Mouse (Mus musculus) lung, postnatal 10 days (tissue): ENCODE data around the gene Pecam1.
"Not testable (repeated sequence)": the region's sequence is repeated elsewhere in the genome, so short reads cannot be mapped to it uniquely, and the experiment has no call there.

Source experiments
- DNase-seq: peaks from one replicate; pipeline ENCODE4 v3.0.0; 2021

Gene Pecam1

DNA sequence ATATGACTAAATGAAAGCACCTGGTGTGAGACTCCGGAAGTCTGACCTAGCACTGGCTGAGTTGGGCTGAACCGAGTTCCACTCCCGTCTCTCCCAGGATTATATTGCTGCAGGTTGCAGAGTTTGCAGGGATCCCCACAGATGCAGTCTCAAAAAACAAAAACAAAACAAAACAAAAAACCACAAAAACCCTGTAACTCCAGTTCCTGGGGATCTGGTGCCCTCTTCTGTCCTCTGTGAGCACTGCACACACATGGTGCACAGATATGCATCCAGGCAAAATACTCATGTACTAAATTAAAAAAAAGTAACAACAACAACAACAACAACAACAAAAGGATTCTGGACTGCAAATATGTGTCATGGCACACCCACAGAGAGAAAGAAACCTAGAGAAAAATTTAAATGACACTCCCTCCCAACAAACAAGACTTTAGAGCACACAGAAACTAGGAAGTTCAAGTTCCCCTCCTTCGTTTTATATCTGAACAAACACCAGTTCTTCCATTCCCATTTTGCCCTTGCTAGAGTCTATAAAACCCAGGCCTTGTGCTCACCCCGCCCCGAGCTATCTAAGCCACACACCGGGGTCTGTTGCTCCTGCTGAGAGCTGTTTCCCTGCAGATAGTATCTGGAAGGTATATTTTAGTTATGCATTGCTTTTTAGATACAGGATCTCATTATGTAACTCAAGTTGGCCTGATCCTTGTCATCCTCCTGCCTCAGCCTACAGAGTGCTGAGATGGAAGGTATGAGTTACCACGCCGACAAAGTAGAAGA, 20.0 kb upstream of the Pecam1 start:
- DNase-seq = no peak

DNA sequence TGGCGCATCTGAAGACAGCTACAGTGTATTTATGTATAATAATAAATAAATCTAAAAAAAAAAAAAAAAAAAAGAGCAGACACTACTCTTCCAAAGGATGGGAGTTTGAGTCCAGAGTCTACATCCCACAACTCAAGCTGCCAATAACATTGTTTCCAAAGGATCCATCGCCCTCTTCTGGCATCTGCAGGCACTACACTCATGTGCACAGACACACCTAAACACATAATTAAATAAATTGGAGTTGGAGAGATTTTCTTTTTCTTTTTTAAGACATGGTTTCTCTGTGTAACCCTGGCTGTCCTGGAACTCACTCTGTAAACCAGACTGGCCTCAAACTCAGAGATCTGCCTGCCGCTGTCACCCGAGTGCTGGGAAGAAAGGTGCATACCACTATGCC, 17.1 kb upstream of the Pecam1 start:
- DNase-seq = no peak

DNA sequence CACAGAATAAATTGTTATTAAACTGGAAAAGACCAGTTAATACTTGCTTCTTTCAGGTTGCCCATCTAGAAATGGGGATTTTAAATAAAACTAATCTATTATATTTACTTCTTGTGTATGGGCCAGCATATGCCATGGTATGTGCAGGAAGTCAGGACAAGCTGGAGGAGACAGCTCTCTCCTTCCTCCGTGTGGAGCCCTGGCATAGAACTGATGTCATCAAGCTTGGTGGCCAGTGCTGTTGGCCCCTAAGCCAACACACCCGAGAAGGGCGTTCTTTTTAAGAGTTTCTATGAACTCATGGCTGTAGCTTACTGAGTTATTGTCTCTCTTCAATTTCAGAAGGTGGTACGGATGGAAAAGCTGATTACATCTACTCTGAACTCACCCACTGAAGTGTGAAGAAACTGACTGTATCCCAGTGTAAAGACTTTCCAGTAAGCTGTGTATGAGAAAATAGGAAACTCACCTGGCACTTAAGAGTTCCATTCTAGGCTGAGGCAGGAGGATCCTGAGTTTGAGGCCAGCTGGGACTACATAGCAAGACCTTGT, 16.3 kb upstream of the Pecam1 start:
- no peak for DNase-seq

DNA sequence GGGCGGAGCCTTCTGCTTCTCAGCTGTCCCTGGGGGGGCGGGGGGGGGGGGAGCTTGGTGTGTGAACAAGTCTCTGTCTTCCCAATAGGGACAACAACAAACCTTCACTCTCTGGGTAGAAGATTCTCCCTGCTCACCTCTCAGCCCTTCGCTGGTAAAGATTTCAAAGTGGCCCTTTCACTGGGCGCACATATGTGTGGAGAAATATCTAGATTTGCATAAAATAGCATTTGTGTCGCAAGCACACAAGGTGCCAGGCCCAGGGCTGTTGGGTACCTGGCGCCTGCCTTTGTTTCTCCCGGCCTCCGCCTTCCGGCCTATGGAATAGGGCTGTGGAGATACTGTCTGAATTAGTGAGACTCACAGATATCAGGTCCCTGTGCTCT, 12.4 kb upstream of the Pecam1 start:
- DNase-seq = no peak

DNA sequence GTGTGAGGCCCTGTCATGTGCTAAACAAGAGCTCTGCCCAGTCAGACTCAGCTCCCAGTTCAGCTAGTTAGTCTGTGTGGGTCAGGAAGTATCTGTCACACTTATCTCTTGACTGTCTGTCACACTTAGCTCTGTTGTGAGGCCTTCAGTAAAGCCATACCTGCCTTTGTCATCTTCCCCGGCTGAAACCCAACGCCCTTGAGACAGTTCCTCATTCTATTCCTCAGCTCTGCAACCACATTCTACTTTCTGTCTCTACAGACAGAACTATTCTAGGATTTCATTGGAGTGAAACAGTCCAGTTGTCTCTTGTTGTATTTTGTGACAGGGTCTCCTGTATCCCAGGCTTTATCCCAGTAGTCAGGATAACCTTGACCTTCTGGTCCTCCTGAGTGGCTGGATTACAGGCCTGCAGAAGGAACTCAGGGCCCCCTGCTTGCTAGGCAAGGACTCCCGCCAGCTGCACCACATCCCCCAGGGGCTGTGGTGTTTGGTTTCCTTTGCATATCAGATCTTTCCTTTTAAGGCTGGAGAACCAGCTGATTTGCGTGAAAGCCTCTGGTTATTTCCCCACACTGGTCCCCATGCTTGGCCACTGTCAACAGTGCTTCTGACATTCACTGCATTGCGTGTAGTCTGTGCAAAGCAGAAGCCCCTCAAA, 11.8 kb upstream of the Pecam1 start:
- DNase-seq = peak; percentile 65

DNA sequence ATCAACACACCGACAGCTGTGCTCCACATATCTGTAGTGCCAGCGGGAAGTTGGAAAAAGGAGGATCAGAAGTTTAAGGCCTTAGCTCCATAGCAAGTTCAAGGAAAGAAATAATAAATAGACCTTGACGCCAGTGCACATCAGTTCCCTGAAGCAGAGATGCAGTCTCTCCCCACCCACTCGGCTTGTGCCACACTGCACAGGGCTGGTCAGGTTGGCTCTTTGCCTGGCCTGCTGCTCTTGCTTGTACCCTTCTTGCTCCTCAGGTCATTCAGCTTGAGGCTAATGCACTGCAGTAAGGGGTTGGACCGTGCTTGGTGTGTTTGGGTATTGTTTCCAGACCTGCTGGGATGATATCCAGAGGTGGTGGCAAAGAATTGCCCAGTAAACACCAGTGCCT, 10.1 kb upstream of the Pecam1 start:
- no peak for DNase-seq

DNA sequence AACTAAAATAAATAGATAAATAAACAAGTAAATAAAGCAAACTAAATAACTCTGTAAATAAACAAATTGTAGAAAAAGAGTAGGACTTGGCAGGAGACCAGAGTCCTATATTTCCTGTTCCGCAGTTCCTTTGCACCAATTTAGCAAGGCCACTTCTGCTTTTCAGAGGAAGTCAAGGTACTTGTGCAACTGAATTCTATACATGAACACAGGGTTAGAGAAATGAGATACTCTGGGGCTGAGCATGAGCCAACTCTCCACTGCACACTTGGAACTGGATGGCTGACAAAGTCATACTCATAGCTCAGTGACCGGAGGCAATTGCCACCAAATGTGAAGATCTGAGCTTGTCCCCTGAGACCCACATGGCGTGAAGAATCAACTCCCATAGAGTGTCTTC, 8.6 kb upstream of the Pecam1 start:
- no peak for DNase-seq

DNA sequence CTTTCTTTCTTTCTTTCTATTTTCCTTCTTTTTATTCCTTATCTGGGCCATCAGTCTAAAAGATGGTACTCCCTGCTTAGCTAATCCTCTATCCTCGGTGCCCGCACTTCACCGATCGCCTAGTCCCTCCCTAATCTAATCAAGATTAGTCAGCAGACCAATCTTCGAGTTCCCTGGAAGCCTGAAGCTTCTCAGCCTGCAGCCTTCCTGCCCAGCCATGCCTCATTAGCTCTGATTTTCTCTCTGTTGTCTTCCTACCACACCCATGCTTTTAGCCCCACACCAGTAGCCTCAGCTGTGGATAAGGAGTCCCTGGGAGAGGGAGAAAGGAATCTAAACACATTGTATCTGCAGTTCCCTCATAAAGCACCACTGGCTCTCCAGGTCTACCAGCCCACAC, 5.2 kb upstream of the Pecam1 start:
- DNase-seq = no peak

DNA sequence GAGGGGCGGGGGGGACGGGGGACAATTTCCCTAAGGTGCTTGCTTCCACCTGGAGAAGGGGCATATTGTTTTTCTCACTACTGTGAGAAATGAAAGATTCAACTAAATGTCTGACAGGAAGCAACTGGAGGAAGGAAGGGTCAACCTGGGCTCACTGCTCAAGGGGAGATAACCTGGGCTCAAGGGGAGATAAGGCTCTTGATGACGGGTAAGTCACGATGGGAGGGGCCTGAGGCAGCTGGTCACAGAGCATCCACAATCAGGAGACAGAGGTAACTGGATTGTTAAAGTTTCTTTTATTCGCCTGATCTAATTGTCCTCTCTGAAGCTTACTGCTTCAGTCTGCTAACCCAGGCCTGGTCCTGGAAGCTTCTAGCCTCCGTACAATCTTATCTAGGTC, 2.9 kb upstream of the Pecam1 start:
- DNase-seq = no peak

DNA sequence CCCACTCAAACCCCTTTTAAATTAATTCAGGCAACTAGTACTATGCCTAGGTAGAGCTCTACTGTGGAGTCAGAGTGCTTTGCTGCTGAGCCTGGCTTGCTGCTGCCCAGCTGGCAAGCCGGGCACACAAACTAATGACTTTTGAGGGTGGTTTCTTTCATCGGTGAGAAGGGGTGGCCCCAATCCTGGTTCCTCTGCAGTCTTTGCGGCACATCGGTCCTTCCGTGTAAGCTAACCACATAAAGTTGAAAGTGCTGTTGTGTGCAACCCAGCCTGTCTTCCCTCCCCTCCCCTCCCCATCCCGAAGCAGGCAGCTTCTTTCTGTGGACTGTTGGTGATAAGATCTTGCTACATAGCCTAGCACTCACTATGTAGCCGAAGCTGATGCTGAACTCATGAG, 1.7 kb upstream of the Pecam1 start:
- DNase-seq = no peak

DNA sequence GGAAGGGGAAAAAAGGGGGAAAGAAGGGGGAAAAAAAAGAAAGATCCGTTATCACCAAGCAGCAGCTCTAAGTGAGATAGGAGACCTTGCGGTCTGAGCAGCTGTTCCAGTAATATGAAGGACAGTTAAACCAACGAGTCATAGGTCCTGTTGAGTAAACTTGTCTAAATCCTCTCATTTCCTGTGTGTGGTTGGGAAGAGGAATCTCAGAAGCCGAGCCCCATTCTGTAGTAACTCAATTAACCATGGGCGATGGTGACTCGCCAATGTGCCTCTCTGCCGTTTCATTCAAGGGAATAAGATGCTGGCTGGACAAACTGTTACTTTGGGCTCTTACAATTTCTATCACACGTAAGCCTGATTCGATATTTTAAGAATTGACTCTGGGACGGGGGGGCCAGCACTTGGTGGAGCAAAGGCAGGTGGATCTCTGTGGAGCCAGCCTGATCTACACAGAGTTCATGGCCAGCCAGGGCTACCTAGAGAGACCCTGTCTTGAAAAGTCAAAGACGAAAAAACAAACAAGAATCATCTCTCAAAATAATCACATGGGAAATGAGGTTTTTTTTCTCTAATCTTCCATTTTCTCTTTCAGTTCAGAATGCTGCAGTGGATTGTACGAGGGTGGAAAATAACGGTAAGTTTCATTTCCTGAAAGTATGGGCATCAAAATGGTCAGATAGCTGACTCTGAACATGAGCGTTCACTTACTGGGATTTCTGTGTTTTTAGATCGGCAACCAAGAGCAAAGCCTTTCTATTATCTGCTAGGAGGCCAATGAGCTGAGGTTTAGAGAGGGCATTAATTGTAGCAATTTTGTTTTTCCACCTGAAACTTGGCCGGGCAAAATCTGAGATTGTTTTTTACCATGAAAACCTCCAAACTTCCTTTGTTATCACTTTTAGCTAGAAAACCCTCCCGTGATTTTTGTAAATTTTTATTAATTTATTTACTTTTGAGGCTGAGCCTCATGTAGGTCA, 901 bp upstream of the Pecam1 start, which contains the start of gene Milr1:
Gene Milr1, plus strand, starts transcription at position 188 of the 980 bp plus-strand sequence.
- no peak for DNase-seq

DNA sequence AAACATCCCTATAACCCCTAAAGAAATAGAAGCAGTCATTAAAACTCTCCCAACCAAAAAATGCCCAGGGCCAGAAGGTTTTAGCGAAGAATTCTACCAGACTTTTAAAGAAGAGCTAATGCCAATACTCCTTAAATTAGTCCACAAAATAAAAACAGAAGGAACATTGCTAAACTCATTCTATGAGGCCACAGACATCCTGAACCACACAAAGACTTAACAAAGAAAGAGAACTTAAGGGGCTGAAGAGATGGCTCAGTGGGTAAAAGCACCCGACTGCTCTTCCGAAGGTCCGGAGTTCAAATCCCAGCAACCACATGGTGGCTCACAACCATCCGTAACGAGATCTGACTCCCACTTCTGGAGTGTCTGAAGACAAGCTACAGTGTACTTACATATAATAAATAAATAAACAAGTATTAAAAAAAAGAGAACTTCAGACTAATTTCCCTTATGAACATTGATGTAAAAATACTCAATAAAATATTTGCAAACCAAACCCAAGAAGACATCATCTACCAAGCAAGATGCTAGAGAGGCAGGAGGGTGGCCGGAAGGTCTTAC, 789 bp downstream of the Pecam1 start:
- not testable (repeated sequence) for DNase-seq

DNA sequence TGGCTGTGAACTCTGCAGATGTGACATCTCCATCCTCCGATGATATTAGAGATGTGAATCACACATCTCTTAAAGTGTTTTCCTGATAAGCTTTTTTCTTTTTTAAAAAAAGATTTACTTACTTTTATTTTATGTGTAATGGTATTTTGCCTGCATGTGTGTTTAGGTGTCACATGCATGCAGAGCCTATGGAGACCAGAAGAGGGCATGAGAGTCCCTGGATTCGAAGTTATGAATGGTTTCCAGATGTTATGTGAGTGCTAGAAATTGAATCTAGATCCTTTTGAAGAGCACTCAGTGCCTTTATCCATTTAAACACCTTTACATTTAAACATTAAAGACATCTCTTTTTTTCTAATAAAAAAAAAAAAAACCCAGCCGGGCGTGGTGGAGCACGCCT, 5.5 kb downstream of the Pecam1 start:
- DNase-seq = no peak

DNA sequence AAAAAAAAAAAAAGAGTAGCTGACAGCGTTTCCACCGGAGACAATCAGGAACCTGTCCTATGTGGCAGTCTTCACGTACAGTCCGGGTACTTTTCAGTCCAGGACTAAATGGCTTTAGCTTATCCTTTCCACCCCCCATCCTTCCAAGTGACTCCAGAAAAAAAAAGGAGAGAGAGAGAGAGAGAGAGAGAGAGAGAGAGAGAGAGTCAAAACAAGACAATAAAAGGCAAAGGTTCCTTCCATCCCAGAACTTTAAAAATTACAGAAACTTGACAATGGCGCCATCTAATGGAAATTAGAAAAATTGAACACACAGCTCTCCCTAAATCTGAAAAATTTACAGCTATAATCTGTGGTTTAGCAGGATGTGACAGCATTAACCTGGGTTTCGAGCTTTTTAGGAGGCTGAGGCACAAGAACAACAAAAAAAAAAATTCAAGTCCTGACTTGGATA, 8.0 kb downstream of the Pecam1 start:
- DNase-seq = no peak

DNA sequence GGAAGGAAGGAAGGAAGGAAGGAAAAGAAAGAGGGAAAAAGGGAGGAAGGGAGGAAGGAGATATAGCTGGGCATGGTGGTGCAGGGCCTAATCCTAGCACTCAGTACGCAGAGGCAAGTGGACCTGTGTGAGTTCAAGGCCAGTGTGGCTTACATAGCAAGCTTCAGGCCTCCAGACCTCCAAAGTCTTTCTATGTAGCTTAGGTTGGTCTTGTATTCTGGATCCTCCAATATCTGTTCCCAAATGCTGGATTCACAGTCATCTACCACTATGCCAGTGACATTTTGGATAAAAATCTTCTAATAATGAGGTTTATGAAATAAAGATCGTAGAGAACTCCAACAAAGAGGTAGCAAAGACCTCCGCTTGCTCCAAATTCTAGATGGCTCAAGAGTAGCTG, 8.6 kb downstream of the Pecam1 start:
- DNase-seq = no peak

DNA sequence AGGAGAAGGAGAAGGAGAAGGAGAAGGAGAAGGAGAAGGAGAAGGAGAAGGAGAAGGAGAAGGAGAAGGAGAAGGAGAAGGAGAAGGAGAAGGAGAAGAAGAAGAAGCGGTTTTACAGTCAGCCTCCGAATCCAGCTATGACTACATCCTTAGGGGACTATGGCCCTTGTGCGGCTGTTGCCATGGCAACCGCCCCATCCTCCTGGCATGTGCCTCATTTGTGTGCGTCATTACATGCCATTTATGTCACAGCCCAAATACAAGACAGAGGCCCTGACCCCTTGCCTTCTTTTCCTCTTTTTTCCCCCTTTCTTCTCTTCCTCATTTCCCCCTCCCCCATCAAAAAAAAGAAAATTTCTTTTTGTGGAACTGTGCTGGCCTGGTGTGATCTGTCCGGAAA, 9.2 kb downstream of the Pecam1 start:
- no peak for DNase-seq

DNA sequence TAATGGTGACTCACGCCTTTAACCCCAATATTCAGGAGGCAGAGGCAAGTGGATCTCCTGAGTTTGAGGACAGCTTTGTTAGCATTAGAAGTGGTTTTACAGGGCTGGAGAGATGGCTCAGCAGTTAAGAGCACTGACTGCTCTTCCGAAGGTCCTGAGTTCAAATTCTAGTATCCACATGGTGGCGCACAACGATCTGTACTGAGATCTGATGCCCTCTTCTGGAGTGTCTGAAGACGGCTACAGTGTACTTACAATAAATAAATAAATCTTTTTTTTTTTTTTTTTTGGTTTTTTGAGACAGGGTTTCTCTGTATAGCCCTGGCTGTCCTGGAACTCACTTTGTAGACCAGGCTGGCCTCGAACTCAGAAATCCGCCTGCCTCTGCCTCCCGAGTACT, 9.7 kb downstream of the Pecam1 start:
- DNase-seq = not testable (repeated sequence)

DNA sequence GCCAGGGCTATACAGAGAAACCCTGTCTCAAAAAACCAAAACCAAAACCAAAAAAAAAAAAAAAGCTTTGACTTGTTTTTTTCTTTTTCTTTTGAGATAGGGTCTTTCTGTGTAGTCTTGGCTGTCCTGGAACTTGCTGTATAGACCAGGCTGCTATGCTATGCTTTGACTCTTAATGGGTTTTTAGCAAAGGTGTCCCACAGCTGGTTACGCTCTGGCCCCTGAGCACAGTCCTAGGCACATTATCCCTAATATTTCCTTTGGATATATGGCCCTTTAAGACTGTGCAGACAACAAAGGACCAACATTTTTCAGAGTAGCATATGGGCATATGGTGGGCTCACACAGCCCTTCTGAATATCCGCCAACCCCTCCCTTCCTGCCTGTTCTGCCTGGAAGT, 11.3 kb downstream of the Pecam1 start:
- DNase-seq = no peak

DNA sequence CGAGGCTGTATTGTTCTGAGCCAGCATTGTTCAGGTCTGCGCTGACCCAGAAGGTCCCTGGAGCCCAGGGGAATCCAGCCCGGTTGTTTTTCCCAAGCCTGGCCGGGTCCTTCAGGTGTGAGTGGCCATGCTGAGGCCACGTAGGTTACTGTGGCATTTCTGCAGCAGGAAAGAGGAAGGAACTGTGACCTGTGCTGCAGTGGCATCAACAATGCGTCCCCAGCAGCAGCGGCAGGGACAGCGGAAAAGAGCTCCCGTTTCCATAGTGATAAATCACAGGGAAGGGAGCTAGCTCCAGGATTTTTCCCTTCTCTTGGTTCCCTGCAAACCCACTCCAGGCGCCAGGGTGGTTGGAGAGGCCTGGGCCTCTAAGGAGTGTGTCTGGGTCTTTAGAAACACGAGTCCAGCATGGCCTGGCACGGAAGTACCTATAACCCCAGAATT, 13.2 kb downstream of the Pecam1 start:
- peak; percentile 49 for DNase-seq

DNA sequence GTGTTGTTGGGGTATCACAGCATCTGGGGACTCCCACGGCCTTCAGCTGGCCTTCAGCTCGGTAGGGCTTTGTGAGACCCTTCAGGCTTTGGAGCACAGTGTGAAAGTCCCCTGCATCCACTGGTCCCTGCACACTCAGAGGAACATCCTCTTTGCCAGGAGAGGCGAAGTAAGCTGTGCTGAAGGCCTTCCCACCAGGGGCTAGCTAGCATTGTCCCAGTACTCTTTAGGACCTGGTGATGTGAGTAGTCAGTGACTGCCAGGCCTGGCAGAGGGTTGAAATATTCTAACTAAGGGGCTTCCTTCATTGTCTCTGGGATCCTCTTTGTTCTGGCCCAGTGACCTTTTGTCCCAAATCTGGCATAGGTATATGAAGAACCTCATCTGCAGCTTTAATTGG, 13.8 kb downstream of the Pecam1 start:
- DNase-seq = no peak

DNA sequence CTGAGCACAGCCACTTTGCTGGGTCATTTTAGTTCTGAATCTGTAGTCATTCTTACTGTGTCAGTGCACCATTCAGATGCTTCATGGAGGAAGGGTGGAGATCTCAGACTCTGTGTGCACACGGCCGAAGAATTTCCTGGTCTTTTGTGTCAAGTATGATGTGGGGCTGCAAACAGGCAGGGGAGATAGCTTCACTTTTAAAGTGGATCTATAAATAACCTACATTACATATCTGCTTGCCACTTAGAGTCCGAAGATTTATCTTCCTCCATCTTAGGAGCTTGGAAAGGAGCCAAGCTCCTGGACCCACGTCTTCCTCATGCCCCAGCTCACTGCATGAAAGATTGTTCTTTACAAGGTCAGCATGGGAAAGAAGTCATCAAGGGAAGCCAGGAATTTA, 19.7 kb downstream of the Pecam1 start:
- DNase-seq = no peak

DNA sequence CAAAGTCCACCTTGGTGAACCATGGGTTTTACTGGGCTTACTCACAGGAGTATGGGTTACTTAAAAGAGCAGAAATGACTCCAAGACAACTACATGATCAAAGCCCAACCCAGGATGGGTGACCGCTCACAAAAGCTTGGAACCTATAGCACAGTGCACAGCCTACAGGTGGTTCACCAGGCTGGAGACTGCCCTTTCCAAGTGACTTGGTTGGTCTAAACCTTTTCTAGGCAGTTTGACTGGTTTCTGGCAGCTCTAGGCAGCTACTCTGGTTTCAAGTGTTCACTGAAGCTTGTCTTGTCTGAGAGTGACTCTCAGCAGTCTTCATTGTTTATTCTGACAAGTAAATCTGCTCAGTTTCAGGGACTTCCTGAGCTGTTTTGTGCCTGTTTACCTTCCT, 20.8 kb downstream of the Pecam1 start:
- no peak for DNase-seq
